Mouse (Mus musculus) spleen, adult 2 months (tissue): ENCODE measurements around the gene D430019H16Rik. TPM values are rescaled to one million over a fixed set of nuclear protein-coding genes. Genes with fewer than 3 reads are reported as not detected.

ENCODE experiments used
- DNase-seq, 2 experiments: peaks; one replicate each; pipeline versions ENCODE4 v3.0.0 to v3.0.0-alpha.2; 2012 to 2021; ENCODE audit warnings: low spot score in 2 of 2, low read depth in 1 of 2
- H3K27ac ChIP-seq: fragments of 200-500 bp; 2 replicates; pipeline ENCODE4 v1.5.1; 2012; ENCODE audit warnings: low read length, inconsistent platforms; ENCODE audit not compliant: insufficient read depth
- H3K27me3 ChIP-seq: fragments of 200-500 bp; 2 replicates; pipeline ENCODE4 v1.6.1; 2012; ENCODE audit warnings: mild to moderate bottlenecking, moderate library complexity, low read length, inconsistent platforms; ENCODE audit not compliant: control insufficient read depth, insufficient read depth
- H3K36me3 ChIP-seq: fragments of 200-500 bp; 2 replicates; pipeline ENCODE4 v1.6.1; 2012; ENCODE audit warnings: mild to moderate bottlenecking, low read length, inconsistent platforms; ENCODE audit not compliant: control insufficient read depth, insufficient read depth
- H3K4me1 ChIP-seq: fragments of 200-500 bp; 2 replicates; pipeline ENCODE4 v1.6.1; 2011; ENCODE audit warnings: inconsistent platforms; ENCODE audit not compliant: control insufficient read depth, insufficient read depth, insufficient read length
- H3K4me3 ChIP-seq: fragments of 200-500 bp; 2 replicates; pipeline ENCODE4 v1.5.1; 2011; ENCODE audit warnings: mild to moderate bottlenecking, inconsistent platforms; ENCODE audit not compliant: insufficient read depth, insufficient read length; ENCODE audit errors: extremely low read depth
- CTCF ChIP-seq: fragments of 200-500 bp; IDR thresholded peaks from 2 replicates; pipeline ENCODE4 v1.5.1; 2011; ENCODE audit warnings: mild to moderate bottlenecking, inconsistent platforms; ENCODE audit not compliant: insufficient read depth, insufficient read length, insufficient replicate concordance; ENCODE audit errors: extremely low read depth
- POLR2A ChIP-seq: fragments of 200-500 bp; IDR thresholded peaks from 2 replicates; pipeline ENCODE4 v1.6.1; 2011; ENCODE audit warnings: low read depth, low read length, inconsistent platforms
- WGBS: fragments of 180-500 bp; shearing (Covaris S2); methylation state at CpG from one replicate; pipeline ENCODE4 v1.1.7; 2018; 5-methylcytosine and 5-hydroxymethylcytosine counted together
- polyA plus RNA-seq: library from polyadenylated mRNA; depleted of rRNA; stranded (reverse); fragments of >200 nt; gene quantifications from 2 replicates; pipeline ENCODE4 v1.2.3, GENCODE M21; 2012

Gene D430019H16Rik
- polyA plus RNA-seq, 1 experiment = 2.5 TPM

- no peak overlapping the region for H3K4me3 ChIP-seq
- WGBS = 82% methylated on average over 3 of the region's 3 CpGs
- H3K27ac ChIP-seq = no peak overlapping the region
- H3K4me1 ChIP-seq = no peaks in the 10 kb centered on the region
- no peaks in the 10 kb centered on the region for H3K36me3 ChIP-seq
- DNase-seq = no peak
- no peak for TF ChIP-seq POLR2A
- TF ChIP-seq CTCF = no peak
- no peaks in the 10 kb centered on the region for H3K27me3 ChIP-seq
Measured at GRCm38 (mm10) chr12:105432807-105433206, 20.8 kb upstream of the D430019H16Rik start.

- no peak for TF ChIP-seq POLR2A
- TF ChIP-seq CTCF = no peak
- no peaks in the 10 kb centered on the region for H3K27me3 ChIP-seq
- H3K27ac ChIP-seq = no peak overlapping the region
- 68% methylated on average over 5 of the region's 5 CpGs for WGBS
- H3K4me1 ChIP-seq = no peaks in the 10 kb centered on the region
- DNase-seq = no peak
- H3K36me3 ChIP-seq = no peaks in the 10 kb centered on the region
- H3K4me3 ChIP-seq = no peak overlapping the region
Measured at GRCm38 (mm10) chr12:105438259-105438658, 15.4 kb upstream of the D430019H16Rik start.

- no peaks in the 10 kb centered on the region for H3K27me3 ChIP-seq
- no peak overlapping the region for H3K4me3 ChIP-seq
- TF ChIP-seq POLR2A (no peak), CTCF (no peak)
- no peaks in the 10 kb centered on the region for H3K4me1 ChIP-seq
- no peak overlapping the region for H3K27ac ChIP-seq
- DNase-seq = no peak
- 84% methylated on average over 6 of the region's 6 CpGs for WGBS
- H3K36me3 ChIP-seq = no peaks in the 10 kb centered on the region
Measured at GRCm38 (mm10) chr12:105439976-105440375, 13.7 kb upstream of the D430019H16Rik start.

- no peaks in the 10 kb centered on the region for H3K4me1 ChIP-seq
- H3K27ac ChIP-seq = no peak overlapping the region
- DNase-seq = no peak
- no peaks in the 10 kb centered on the region for H3K27me3 ChIP-seq
- WGBS = 73% methylated on average over 5 of the region's 5 CpGs
- TF ChIP-seq CTCF (no peak), POLR2A (no peak)
- H3K36me3 ChIP-seq = no peaks in the 10 kb centered on the region
- no peak overlapping the region for H3K4me3 ChIP-seq
Measured at GRCm38 (mm10) chr12:105443569-105443968, 10.1 kb upstream of the D430019H16Rik start.

GRCm38 (mm10) chr12:105445767-105446166 lies 7.9 kb upstream of the D430019H16Rik start:
- 15% methylated on average over 6 of the region's 6 CpGs for WGBS
- H3K4me1 ChIP-seq = no peaks in the 10 kb centered on the region
- H3K27ac ChIP-seq = no peak overlapping the region
- TF ChIP-seq CTCF (no peak), POLR2A (no peak)
- no peak overlapping the region for H3K4me3 ChIP-seq
- H3K27me3 ChIP-seq = no peaks in the 10 kb centered on the region
- DNase-seq = no peak
- H3K36me3 ChIP-seq = no peaks in the 10 kb centered on the region

- Histone ChIP-seq H3K27me3 (no peaks in the 10 kb centered on the region), H3K36me3 (no peaks in the 10 kb centered on the region), H3K27ac (no peak overlapping the region), H3K4me3 (no peak overlapping the region), H3K4me1 (no peaks in the 10 kb centered on the region)
- TF ChIP-seq POLR2A (no peak), CTCF (no peak)
- 82% methylated on average over 4 of the region's 4 CpGs for WGBS
- DNase-seq = no peak
Measured at GRCm38 (mm10) chr12:105449239-105449638, 4.4 kb upstream of the D430019H16Rik start.

GRCm38 (mm10) chr12:105454258-105455062 lies 804 bp downstream of the D430019H16Rik start:
- WGBS = 11% methylated on average over 21 of the region's 21 CpGs
- no peak for DNase-seq
- no peak for TF ChIP-seq CTCF
- no peak for TF ChIP-seq POLR2A

More at GRCm38 (mm10) chr12:105454258-105455062, 804 bp downstream of the D430019H16Rik start:
- Histone ChIP-seq H3K4me3 (peak overlapping the region; percentile 33; the same call in 1 of the 2 replicates), H3K27ac (no peak overlapping the region), H3K4me1 (no peaks in the 10 kb centered on the region), H3K36me3 (no peaks in the 10 kb centered on the region), H3K27me3 (no peaks in the 10 kb centered on the region)
